Mouse (Mus musculus) ovary, adult 18-20 months (tissue): Measurements from ENCODE around the gene Ppp1r12c.

Experiments used
- DNase-seq: peaks from one replicate; pipeline ENCODE4 v3.0.0; 2022; ENCODE audit warnings: low spot score, mixed read lengths

The Ppp1r12c gene

DNA sequence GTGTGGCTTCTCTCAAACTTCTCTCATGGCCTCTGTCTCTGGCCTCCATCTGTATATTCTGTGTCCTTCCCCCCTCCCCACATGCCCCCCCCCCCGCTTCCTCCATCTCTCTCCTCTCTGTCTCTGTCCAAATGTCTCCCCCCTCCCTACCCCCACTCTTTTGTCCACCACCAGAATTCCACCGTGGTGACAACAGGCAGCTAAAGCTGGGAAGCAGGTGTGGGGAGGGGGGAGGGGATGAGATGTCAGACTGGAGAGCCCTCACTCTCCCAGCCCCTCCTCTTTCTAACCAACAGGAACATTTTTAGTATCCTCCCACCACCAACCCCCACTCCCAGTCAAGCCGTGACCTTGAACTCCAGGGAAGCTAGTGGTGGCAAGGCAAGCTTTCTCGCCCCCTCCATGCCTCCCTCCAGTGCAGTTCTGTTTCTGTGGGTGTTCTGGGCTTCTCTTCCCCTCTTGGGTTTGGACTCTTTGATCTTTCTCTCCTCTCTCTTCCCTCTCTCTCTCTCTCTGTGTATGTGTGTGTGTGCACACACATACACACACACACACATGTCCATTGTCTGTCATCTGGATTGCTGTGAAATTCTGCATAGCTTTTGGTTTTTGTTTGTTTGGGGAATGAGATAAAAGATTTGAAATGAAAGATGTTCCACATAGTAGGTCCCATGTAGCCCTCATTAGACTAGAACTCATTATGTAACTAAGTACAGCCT lies 15.0 kb upstream of the Ppp1r12c start, which contains the start of gene Tnnt1:
TSS of gene Tnnt1 (minus strand) at position 51 of the 719 bp plus-strand sequence.
- peak; percentile 57 for DNase-seq

DNA sequence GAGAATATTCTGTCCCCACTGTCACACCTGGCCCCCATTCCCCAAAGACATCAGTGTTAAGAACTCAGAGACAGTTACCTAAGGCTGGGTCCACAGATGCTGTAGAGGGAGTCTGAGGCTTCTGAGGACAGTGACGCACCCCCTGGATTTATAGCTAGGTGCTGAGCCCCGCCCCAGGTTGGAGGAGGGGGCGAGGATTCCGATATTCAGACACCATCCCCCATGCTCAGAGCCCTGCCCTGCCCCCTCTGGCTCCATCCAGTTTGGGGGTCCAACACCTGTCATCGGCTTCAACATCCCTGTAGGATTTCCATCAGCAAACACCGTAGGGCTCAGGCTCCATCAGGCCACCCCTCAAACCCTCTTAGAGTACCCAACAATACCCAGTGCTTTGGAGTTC lies 14.4 kb upstream of the Ppp1r12c start:
- DNase-seq: no peak

GRCm38 (mm10) chr7:4513829-4514712 lies 12.6 kb upstream of the Ppp1r12c start:
- peak; percentile 46 for DNase-seq

DNA sequence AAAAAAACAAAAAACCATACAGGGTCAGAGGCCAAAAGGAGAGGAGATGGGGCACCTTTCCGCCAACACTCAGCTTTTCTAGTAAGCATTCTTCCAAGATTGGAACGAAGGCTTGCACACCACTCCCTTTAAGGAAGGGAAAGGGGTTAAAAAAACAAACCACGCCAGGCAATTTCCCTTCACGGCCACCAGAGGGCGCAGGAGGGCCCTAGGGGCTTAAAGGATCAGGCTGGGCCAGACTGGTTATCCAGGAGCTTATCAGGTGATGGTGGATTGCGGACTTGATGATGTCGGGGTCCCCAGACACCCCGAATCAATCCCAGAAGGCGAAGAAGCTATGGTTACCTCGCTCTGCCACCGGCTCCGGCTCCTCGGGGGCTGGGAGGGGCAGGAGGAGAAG lies 11.8 kb upstream of the Ppp1r12c start:
- DNase-seq: no peak

DNA sequence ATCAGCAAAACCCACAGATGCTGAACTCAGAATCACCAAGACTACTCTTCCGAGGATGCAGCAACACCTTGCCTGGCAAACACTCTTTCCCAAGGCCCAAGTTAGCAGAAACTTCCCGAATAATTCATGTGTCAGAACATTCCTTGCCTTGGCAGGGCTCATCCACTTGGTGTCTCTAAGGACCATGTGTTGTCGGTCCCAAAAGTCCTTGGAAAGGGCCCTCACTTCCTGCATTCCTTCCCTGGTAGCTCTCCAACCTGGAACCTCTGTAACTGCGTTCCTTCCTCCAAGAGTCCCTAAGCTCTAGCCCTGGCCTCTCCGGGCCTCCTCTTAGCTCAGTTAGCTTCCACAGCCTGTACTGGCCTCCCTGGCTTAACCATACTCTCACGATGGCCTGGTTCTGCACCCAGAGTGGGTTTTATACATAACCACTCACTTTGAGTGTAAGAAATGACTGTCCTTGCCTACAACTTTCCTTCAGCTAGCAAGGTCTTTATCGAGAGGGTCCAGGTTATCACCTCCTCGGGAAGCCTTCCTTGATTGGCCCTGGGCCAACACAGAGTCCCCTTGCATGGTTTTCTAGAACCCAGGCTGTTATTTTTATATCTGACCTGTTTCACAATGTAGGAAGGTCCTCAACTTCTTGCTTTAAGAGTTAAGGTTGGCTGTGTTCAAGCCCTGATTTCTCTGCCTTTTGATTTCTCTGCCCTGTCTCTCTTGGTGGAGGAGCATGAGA lies 10.2 kb upstream of the Ppp1r12c start:
- no peak for DNase-seq

DNA sequence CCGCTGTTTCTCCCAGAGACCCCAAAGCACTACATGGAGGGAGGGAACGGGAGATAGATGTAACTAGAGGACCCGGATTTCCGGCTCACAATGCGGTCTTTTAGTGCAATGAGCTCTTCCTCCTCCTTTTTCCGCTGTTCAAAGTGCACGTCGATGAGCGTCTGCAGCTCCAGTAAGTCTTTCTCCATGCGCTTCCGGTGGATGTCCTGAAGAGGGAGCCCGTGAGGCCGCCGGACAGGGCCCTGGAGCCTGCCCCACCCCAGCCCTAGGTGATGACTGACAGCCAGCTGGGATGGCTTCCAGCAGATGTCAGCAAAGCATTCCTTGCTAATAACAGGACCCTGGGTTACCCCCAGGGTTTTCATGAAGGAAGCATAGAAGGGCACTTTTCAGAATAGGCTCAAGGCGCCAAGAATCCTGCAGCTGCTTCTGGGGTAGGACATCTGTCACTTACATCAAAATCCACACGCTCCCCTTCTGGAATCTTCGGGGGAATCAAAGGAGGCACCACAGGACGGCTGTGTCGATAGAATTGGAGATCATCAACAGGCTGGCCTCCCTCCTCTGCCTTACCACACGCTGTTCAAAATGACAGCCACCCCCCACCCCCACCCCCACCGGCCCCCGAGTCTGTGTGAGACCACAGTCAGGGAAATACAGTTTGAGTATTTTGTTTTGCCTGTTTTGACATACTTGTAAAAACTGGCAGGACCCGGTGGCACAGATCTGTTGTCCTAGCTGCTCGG lies 8.6 kb upstream of the Ppp1r12c start:
- DNase-seq: no peak

DNA sequence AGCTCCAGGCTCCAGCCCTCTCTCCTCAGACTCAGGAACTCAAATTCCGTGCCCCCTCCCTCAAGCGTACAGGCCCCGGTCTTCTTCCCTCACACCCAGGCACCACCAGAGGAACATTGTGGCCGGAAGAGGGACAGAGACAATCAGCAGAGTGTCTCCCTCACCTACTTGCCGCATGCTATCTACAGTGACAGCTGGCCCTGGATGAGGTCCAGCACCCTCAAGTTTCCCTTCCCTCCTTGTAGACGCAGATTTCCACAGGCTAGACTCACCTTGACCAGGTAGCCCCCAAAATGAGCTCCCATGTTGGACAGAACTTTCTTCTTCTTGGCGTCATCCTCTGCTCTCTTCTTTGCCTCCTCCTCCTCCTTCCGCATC lies 7.2 kb upstream of the Ppp1r12c start:
- no peak for DNase-seq

- no peak for DNase-seq
Measured at GRCm38 (mm10) chr7:4508062-4508738, 6.7 kb upstream of the Ppp1r12c start.

DNA sequence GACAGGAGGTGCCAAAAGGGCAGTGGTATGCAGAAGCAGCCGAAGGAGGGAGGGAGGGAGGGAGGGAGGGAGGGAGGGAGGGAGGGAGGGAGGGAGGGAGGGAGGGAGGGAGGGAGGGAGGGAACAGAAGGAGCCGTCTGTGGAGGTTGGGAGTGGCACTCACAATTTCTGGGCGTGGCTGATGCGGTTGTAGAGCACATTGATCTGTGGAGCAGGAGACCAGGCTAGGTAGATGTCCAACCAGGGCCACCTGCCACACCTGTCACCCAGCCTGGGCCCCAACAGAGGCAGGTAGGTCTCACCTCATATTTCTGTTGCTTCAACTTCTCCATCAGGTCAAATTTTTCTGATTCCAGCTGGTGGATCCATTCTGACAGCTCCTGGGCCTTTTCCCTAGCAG lies 5.7 kb upstream of the Ppp1r12c start:
- DNase-seq: no peak

DNA sequence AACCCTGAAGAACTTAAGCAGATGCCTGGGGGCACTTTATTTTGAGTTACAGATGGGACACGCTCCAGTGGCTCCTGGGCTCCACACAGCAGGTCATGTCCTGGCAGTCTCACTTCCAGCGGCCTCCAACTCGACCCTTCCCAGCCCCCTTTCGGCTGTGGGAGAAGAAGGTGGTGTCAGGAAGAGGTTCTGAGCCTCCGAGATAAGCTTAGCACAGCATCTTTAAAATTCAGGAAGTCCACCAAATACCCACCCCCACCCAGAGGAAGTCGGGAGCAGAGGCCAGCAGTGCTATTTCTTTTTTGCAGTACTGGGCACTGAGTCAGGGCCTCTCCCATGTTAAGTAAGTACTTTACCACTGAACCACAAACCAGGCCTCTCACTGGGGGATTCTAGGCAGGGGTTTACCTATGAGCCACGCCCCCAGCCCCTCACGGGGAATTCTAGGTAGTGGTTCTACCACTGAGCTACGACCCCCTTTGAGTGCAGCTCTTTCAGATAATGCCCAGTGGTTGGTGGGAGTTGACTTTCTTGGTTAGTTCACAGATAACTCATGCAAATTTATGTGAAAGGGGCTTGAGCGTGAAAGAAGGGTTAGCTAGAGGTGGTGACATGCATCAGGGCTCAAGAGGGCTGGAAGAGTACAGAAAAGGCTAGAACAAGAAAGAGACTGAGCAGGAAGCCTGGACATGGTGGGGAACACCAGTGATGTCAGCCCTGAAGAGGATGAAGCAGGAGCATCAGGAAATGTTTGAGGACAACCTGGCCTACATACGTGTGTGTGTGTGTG lies 3.4 kb upstream of the Ppp1r12c start:
- no peak for DNase-seq

GRCm38 (mm10) chr7:4503858-4504257 lies 2.4 kb upstream of the Ppp1r12c start:
- DNase-seq: no peak

GRCm38 (mm10) chr7:4503100-4503499 lies 1.6 kb upstream of the Ppp1r12c start:
- DNase-seq: no peak

DNA sequence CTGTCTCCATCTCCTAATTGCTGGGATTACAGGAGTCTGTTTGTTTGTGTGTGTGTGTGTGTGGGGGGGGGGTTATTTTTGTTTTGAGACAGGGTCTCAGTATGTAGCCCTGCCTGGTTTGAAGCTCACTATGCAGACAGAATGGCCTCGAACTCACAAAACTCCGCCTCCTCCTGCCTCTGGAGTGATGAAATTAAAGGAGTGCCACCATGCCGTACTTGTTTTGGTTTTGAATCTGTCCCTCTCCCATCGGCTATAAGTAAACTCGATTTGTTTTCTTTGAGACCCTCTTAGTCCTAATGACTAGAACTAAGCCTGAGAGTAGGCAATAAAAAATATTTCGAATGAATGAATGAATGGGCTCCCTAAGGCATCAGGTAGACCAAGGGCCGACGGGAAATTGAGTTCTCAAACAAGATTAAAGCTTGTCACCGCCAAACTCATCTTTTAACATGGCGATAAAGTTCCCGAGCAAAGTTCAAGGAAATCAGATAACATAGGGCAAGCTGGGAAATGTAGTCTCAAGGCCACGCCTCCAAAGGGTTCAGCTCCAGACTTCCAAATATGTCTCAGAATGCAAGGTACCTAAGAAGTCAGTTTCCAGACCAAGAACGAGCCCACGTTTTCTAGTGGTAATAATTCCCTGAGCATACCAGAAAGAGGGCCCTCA lies 1.1 kb upstream of the Ppp1r12c start:
- DNase-seq: peak; percentile 40

DNA sequence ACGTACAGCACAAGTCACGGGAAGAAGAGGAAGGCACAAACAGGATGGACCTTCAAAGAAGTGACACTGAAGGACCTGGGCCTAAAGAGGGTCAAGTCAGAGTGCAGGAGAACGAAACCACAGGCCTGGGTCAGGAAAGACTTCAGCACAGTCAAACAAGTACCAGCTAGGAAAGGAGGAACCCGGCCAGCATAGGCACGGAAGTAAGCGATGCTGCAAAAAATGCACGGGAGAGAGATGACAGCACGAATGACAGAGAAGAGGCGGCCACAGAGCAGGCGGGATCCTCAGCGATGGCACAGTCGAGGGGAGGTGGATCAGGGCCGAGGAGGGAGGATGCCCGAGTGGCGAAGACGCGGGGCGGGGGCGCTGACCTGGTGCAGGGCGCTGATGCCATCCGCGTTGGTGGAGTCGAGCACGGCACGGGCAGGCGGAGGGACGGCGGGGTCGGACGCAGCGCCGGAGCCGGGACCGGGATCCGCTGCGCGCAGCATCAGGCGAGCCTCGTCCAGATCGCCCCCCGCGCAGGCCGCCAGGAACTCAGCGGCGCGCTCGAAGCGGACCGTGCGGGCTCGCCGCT lies 498 bp downstream of the Ppp1r12c start:
- no peak for DNase-seq

- no peak for DNase-seq
Measured at GRCm38 (mm10) chr7:4499034-4499433, 2.4 kb downstream of the Ppp1r12c start.

- no peak for DNase-seq
Measured at GRCm38 (mm10) chr7:4498251-4498650, 3.2 kb downstream of the Ppp1r12c start.

GRCm38 (mm10) chr7:4497271-4497903 lies 4.1 kb downstream of the Ppp1r12c start:
- DNase-seq: no peak

- DNase-seq: no peak
Measured at GRCm38 (mm10) chr7:4496468-4496867, 5.0 kb downstream of the Ppp1r12c start.

- no peak for DNase-seq
Measured at GRCm38 (mm10) chr7:4493991-4494390, 7.5 kb downstream of the Ppp1r12c start.
